Mouse (Mus musculus): ENCODE measurements at regions not wholly inside any gene's neighbourhood (a gene's known extent, or its start where the extent isn't known, plus 50 kb on each side); places are given as distances from the start of the nearest gene placed in this dataset.

- H3K79me2 ChIP-seq (ENCODE audit: control insufficient read depth, insufficient read depth), result no peaks in the 10 kb centered on the region
- H3ac ChIP-seq (ENCODE audit: control insufficient read depth, insufficient read length), result no peak overlapping the region
- H3K36me3 ChIP-seq (ENCODE audit: control insufficient read depth, insufficient read depth), result no peaks in the 10 kb centered on the region
- no peaks in the 10 kb centered on the region for H3K27me3 ChIP-seq (ENCODE audit: control insufficient read depth, insufficient read depth, insufficient read length)
- H3K4me2 ChIP-seq (ENCODE audit: low read depth), result peak overlapping the region; percentile 73
- no peak overlapping the region for H3K4me3 ChIP-seq
- TF ChIP-seq USF1 (IDR thresholded peaks at IDR 0.05; ENCODE audit: low read depth) (peak; percentile 43), MYOG (IDR thresholded peaks at IDR 0.05; ENCODE audit: control insufficient read depth in 1 of 3, insufficient read depth in 1 of 3, insufficient read length in 2 of 3, low read depth in 2 of 3) (no peak), MAX (IDR thresholded peaks at IDR 0.05; ENCODE audit: low read depth) (no peak)
Observed at GRCm38 (mm10) chr10:70855948-70856347, 200.2 kb upstream of the Phyhipl start.

- no peak overlapping the region for H3ac ChIP-seq (ENCODE audit: control insufficient read depth, insufficient read length)
- no peak overlapping the region for H3K4me3 ChIP-seq
- no peaks in the 10 kb centered on the region for H3K36me3 ChIP-seq (ENCODE audit: control insufficient read depth, insufficient read depth)
Observed at GRCm38 (mm10) chr10:70853614-70854013, 197.8 kb upstream of the Phyhipl start.

DNA sequence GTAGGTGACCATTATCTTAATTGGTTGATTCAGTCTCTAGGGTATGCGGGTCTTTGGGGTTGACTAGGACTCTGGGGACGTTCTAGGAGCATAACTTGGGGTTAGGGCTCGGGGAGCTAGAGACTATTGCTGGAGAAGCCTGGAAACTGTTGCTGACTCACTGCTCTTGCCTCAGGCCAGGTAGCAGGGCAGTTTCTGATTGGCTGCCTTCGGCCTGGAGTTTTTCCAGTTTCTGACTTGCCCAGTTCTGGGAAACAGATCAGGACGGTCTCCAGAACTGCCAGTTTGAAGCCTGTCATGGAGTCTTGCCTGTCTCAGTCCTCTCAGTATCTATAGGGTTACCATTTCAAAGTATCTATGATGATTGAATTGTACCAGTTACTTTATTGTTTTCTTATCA is 192.4 kb upstream of the Phyhipl start:
- Histone ChIP-seq H3K4me3 (no peak overlapping the region), H3K36me3 (ENCODE audit: control insufficient read depth, insufficient read depth) (no peaks in the 10 kb centered on the region), H3K27me3 (ENCODE audit: control insufficient read depth, insufficient read depth, insufficient read length) (no peaks in the 10 kb centered on the region), H3ac (ENCODE audit: control insufficient read depth, insufficient read length) (no peak overlapping the region), H3K79me2 (ENCODE audit: control insufficient read depth, insufficient read depth) (no peaks in the 10 kb centered on the region), H3K4me2 (ENCODE audit: low read depth) (no peak overlapping the region)
- TF ChIP-seq MYOG (IDR thresholded peaks at IDR 0.05; ENCODE audit: control insufficient read depth in 1 of 3, insufficient read depth in 1 of 3, insufficient read length in 2 of 3, low read depth in 2 of 3), result no peak
- no peak for TF ChIP-seq USF1 (IDR thresholded peaks at IDR 0.05; ENCODE audit: low read depth)
- TF ChIP-seq E2F4 (IDR thresholded peaks at IDR 0.05; ENCODE audit: insufficient read depth), result no peak
- TF ChIP-seq TCF3 (IDR thresholded peaks at IDR 0.05; ENCODE audit: insufficient read length, low read depth), result no peak
- no peak for TF ChIP-seq TCF12 (IDR thresholded peaks at IDR 0.05; ENCODE audit: insufficient read depth, poor library complexity, severe bottlenecking)
- TF ChIP-seq MYOD1 (IDR thresholded peaks at IDR 0.05; ENCODE audit: control insufficient read depth in 1 of 3, insufficient read length in 2 of 3, low read depth in 2 of 3), result no peak
- no peak for TF ChIP-seq MAX (IDR thresholded peaks at IDR 0.05; ENCODE audit: low read depth)

More at GRCm38 (mm10) chr10:70853614-70854013, 197.8 kb upstream of the Phyhipl start:
- no peak for TF ChIP-seq SRF (IDR thresholded peaks at IDR 0.05; ENCODE audit: control insufficient read depth, insufficient read length, low read depth)
- TF ChIP-seq MAX (IDR thresholded peaks at IDR 0.05; ENCODE audit: low read depth), result no peak
- TF ChIP-seq REST (IDR thresholded peaks at IDR 0.05; ENCODE audit: insufficient read depth, insufficient read length), result no peak
- TF ChIP-seq MYOD1 (IDR thresholded peaks at IDR 0.05; ENCODE audit: control insufficient read depth in 1 of 3, insufficient read length in 2 of 3, low read depth in 2 of 3), result no peak
- no peak for TF ChIP-seq POLR2AphosphoS2 (IDR thresholded peaks at IDR 0.05; ENCODE audit: insufficient read length, low read depth)
- no peak for TF ChIP-seq E2F4 (IDR thresholded peaks at IDR 0.05; ENCODE audit: insufficient read depth)
- no peak for TF ChIP-seq CEBPB (IDR thresholded peaks at IDR 0.05; ENCODE audit: insufficient read depth, poor library complexity, severe bottlenecking)
- no peak for TF ChIP-seq TCF12 (IDR thresholded peaks at IDR 0.05; ENCODE audit: insufficient read depth, poor library complexity, severe bottlenecking)
- TF ChIP-seq MYOG (IDR thresholded peaks at IDR 0.05; ENCODE audit: control insufficient read depth in 1 of 3, insufficient read depth in 1 of 3, insufficient read length in 2 of 3, low read depth in 2 of 3), result no peak
- TF ChIP-seq POLR2A (IDR thresholded peaks at IDR 0.05; ENCODE audit: insufficient read length, low read depth), result no peak
- no peak for TF ChIP-seq TCF3 (IDR thresholded peaks at IDR 0.05; ENCODE audit: insufficient read length, low read depth)
- no peak for TF ChIP-seq USF1 (IDR thresholded peaks at IDR 0.05; ENCODE audit: low read depth)
- Histone ChIP-seq H3K79me2 (ENCODE audit: control insufficient read depth, insufficient read depth) (no peaks in the 10 kb centered on the region), H3K27me3 (ENCODE audit: control insufficient read depth, insufficient read depth, insufficient read length) (no peaks in the 10 kb centered on the region), H3K4me2 (ENCODE audit: low read depth) (no peak overlapping the region)

- no peaks in the 10 kb centered on the region for H3K36me3 ChIP-seq (ENCODE audit: control insufficient read depth, insufficient read depth)
- no peak overlapping the region for H3K4me2 ChIP-seq (ENCODE audit: low read depth)
- no peaks in the 10 kb centered on the region for H3K27me3 ChIP-seq (ENCODE audit: control insufficient read depth, insufficient read depth, insufficient read length)
- H3ac ChIP-seq (ENCODE audit: control insufficient read depth, insufficient read length), result no peak overlapping the region
- no peak overlapping the region for H3K4me3 ChIP-seq
- H3K79me2 ChIP-seq (ENCODE audit: control insufficient read depth, insufficient read depth), result no peaks in the 10 kb centered on the region
- no peak for TF ChIP-seq REST (IDR thresholded peaks at IDR 0.05; ENCODE audit: insufficient read depth, insufficient read length)
- no peak for TF ChIP-seq MYOG (IDR thresholded peaks at IDR 0.05; ENCODE audit: control insufficient read depth in 1 of 3, insufficient read depth in 1 of 3, insufficient read length in 2 of 3, low read depth in 2 of 3)
- TF ChIP-seq MYOD1 (IDR thresholded peaks at IDR 0.05; ENCODE audit: control insufficient read depth in 1 of 3, insufficient read length in 2 of 3, low read depth in 2 of 3), result no peak
- no peak for TF ChIP-seq SRF (IDR thresholded peaks at IDR 0.05; ENCODE audit: control insufficient read depth, insufficient read length, low read depth)
- no peak for TF ChIP-seq TCF12 (IDR thresholded peaks at IDR 0.05; ENCODE audit: insufficient read depth, poor library complexity, severe bottlenecking)
- TF ChIP-seq TCF3 (IDR thresholded peaks at IDR 0.05; ENCODE audit: insufficient read length, low read depth), result no peak
- no peak for TF ChIP-seq POLR2A (IDR thresholded peaks at IDR 0.05; ENCODE audit: insufficient read length, low read depth)
- no peak for TF ChIP-seq POLR2AphosphoS2 (IDR thresholded peaks at IDR 0.05; ENCODE audit: insufficient read length, low read depth)
- TF ChIP-seq USF1 (IDR thresholded peaks at IDR 0.05; ENCODE audit: low read depth), result no peak
- no peak for TF ChIP-seq CEBPB (IDR thresholded peaks at IDR 0.05; ENCODE audit: insufficient read depth, poor library complexity, severe bottlenecking)
- TF ChIP-seq MAX (IDR thresholded peaks at IDR 0.05; ENCODE audit: low read depth), result no peak
Observed at GRCm38 (mm10) chr10:70847341-70847882, 191.6 kb upstream of the Phyhipl start.
